Mouse (Mus musculus): ENCODE data around the gene Dync2li1. TPM values are rescaled to one million over a fixed set of nuclear protein-coding genes. Genes with fewer than 3 reads are reported as not detected.

The Dync2li1 gene
- polyA plus RNA-seq, 1 experiment from 2014 or later, result 11.9 TPM

- Histone ChIP-seq H3K9ac (no peak overlapping the region), H3K27me3 (replicated peaks) (no peaks in the 10 kb centered on the region), H3K4me3 (no peak overlapping the region), H3K27ac (replicated peaks) (no peak overlapping the region), H3K4me1 (peaks cover 33% of the 10 kb centered on the region), H3K9me3 (no peaks in the 10 kb centered on the region), H3K36me3 (no peaks in the 10 kb centered on the region), H3K4me2 (no peak overlapping the region)
- ATAC-seq (ENCODE audit: extremely low read depth, insufficient number of reproducible peaks, low FRiP score, low TSS enrichment), result no peak
- WGBS, result 72% methylated on average over 4 of the region's 4 CpGs
Observed at GRCm38 (mm10) chr17:84647630-84648029, 21.3 kb downstream of the Dync2li1 start.

DNA sequence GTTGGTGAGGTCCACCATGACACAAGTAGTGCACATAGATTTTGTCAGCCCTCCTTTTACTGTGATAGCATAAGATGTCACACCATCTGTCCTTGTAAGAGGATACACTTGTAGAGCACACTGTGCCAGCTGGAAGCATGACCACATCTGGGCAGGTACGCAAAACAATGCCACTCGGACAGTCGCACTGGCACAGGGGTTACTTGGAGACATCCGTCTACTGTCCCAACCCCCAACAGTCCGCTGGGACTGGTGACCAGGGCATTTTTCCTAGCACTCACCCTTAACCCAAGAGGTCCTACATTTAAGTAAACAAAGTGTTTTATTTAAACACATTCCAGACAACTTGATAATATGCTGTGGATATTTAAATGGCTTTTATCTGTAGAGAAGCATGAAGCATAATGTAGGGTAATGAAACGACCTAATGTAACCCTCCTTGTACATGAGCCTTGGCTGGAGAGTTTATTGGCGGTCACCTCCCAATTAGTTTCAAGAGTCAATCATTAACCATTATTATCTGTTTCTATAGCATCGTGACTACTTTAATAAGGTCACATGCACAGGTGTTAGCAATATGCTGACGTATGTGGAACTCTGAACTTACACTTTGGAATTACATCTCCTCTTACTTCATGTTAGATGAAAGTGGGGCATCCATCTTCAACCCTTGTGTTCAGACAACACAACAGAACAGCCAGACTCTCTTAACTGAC lies 24.2 kb downstream of the Dync2li1 start:
- no peak overlapping the region for H3K4me2 ChIP-seq
- WGBS, result 87% methylated on average over 9 of the region's 9 CpGs

DNA sequence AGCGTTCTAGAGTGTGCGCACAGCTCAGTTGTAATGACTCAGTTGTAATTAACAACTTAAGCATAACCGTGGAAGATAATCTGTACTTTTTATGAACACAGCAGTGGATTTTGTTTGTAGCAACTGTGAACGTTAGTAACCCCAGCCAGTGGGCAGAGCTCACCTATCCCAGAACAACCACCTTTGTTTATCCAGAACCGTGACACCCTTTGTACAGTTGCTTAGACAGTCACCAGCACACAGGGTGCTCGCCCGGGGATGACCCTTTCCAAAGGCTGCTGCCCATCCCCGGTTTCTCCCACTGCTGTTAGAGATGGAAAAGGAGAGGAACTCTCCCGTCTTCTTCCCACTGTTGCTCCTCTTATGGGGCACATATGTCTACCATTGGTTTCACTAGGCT lies 27.2 kb downstream of the Dync2li1 start:
- Histone ChIP-seq H3K4me2 (no peak overlapping the region), H3K27me3 (replicated peaks) (no peaks in the 10 kb centered on the region), H3K4me3 (no peak overlapping the region), H3K27ac (replicated peaks) (no peak overlapping the region), H3K9me3 (no peaks in the 10 kb centered on the region), H3K4me1 (peaks cover 4% of the 10 kb centered on the region), H3K9ac (no peak overlapping the region), H3K36me3 (no peaks in the 10 kb centered on the region)
- WGBS, result 85% methylated on average over 9 of the region's 9 CpGs
- ATAC-seq (ENCODE audit: extremely low read depth, insufficient number of reproducible peaks, low FRiP score, low TSS enrichment), result no peak

More for the DNA sequence above, 24.2 kb downstream of the Dync2li1 start:
- no peak overlapping the region for H3K27ac ChIP-seq (replicated peaks)
- H3K4me1 ChIP-seq, result peaks cover 8% of the 10 kb centered on the region
- H3K36me3 ChIP-seq, result no peaks in the 10 kb centered on the region
- H3K9me3 ChIP-seq, result no peaks in the 10 kb centered on the region
- no peak for ATAC-seq (ENCODE audit: extremely low read depth, insufficient number of reproducible peaks, low FRiP score, low TSS enrichment)
- H3K9ac ChIP-seq, result no peak overlapping the region
- no peak overlapping the region for H3K4me3 ChIP-seq
- H3K27me3 ChIP-seq (replicated peaks), result no peaks in the 10 kb centered on the region

DNA sequence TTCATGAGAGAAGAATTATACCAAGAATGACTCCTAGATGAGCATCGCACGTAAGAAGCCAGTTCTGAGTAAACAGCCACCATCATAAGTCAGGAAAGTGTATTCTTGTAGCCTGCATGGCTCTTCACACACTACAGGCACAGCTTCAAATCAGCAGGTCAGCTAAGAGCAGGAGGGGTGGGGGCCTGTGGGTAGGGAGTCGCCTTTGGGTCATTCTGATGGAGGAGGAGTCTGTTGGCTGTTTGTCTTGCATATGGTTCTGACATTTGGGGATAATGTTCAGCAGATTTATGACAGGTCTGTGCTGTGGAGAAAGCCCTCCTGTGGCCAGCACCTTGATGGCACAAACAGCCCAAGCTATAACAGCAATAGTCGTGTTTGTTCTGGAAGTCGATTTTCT lies 29.9 kb downstream of the Dync2li1 start:
- 71% methylated on average over 5 of the region's 5 CpGs for WGBS
- Histone ChIP-seq H3K9me3 (no peaks in the 10 kb centered on the region), H3K36me3 (no peaks in the 10 kb centered on the region), H3K4me2 (no peak overlapping the region), H3K4me1 (peaks cover 4% of the 10 kb centered on the region), H3K4me3 (no peak overlapping the region), H3K27me3 (replicated peaks) (no peaks in the 10 kb centered on the region), H3K9ac (no peak overlapping the region), H3K27ac (replicated peaks) (no peak overlapping the region)
- no peak for ATAC-seq (ENCODE audit: extremely low read depth, insufficient number of reproducible peaks, low FRiP score, low TSS enrichment)

DNA sequence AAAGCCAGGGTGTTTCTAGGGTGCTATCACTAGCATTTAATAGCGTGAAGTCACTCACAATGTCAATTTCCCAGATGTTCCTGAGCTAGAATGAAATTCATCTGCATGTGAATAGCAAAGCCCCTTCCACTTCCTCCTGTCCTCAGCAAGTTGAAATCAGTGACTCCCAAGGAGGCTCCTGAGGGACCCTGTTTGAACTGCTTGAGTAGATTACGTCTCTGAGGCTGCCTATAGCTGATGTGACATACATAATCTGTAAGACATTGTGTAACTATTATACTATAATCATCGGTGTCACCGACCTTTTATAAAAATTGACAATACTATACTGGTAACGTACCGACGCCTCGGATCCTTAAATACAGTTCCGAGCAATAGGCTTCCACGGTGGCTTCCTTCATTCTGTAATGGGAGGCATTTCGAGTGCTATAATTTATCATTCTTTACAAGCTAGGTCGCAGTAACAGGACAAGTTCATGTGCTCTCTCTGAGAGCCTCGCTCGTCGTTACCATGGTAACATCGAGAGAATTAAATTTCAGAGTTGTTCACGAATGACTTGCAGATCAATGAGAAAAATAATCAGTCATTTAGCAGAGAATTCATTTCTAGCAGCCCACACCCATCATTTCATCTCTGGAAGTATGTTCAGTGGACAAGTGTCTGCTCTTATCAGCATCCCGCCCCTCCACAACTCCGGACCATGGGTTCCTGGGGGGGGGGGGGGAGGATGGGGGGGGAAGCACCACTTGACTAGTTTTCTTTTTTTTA lies 30.5 kb downstream of the Dync2li1 start:
- H3K27me3 ChIP-seq (replicated peaks), result no peaks in the 10 kb centered on the region
- no peak overlapping the region for H3K4me2 ChIP-seq
- H3K9me3 ChIP-seq, result no peaks in the 10 kb centered on the region
- ATAC-seq (ENCODE audit: extremely low read depth, insufficient number of reproducible peaks, low FRiP score, low TSS enrichment), result no peak
- no peak overlapping the region for H3K9ac ChIP-seq
- H3K36me3 ChIP-seq, result no peaks in the 10 kb centered on the region
- H3K4me3 ChIP-seq, result no peak overlapping the region
- WGBS, result 74% methylated on average over 19 of the region's 19 CpGs
- H3K4me1 ChIP-seq, result 0 out of 2 replicates have a peak, but pooled peaks cover 3% of the 10 kb centered on the region
- H3K27ac ChIP-seq (replicated peaks), result no peak overlapping the region

- Histone ChIP-seq H3K4me1 (0 out of 2 replicates have a peak, but pooled peaks cover 6% of the 10 kb centered on the region), H3K9me3 (no peaks in the 10 kb centered on the region), H3K27me3 (replicated peaks) (no peaks in the 10 kb centered on the region), H3K4me2 (no peak overlapping the region), H3K27ac (replicated peaks) (no peak overlapping the region), H3K4me3 (no peak overlapping the region), H3K9ac (no peak overlapping the region), H3K36me3 (no peaks in the 10 kb centered on the region)
- ATAC-seq (ENCODE audit: extremely low read depth, insufficient number of reproducible peaks, low FRiP score, low TSS enrichment), result no peak
- WGBS, result 77% methylated on average over 3 of the region's 3 CpGs
Observed at GRCm38 (mm10) chr17:84657422-84657732, 31.1 kb downstream of the Dync2li1 start.

GRCm38 (mm10) chr17:84657782-84658181 lies 31.5 kb downstream of the Dync2li1 start:
- WGBS, result 74% methylated on average over 7 of the region's 7 CpGs

GRCm38 (mm10) chr17:84658195-84658594 lies 31.9 kb downstream of the Dync2li1 start:
- no peak overlapping the region for H3K4me2 ChIP-seq
- no peaks in the 10 kb centered on the region for H3K9me3 ChIP-seq
- WGBS, result 36% methylated on average over 5 of the region's 5 CpGs
- no peak overlapping the region for H3K4me3 ChIP-seq
- H3K27ac ChIP-seq (replicated peaks), result no peak overlapping the region
- no peak for ATAC-seq (ENCODE audit: extremely low read depth, insufficient number of reproducible peaks, low FRiP score, low TSS enrichment)
- H3K27me3 ChIP-seq (replicated peaks), result no peaks in the 10 kb centered on the region
- H3K9ac ChIP-seq, result no peak overlapping the region
- 0 out of 2 replicates have a peak, but pooled peaks cover 6% of the 10 kb centered on the region for H3K4me1 ChIP-seq
- H3K36me3 ChIP-seq, result no peaks in the 10 kb centered on the region

More at GRCm38 (mm10) chr17:84657782-84658181, 31.5 kb downstream of the Dync2li1 start:
- H3K27ac ChIP-seq (replicated peaks), result no peak overlapping the region
- H3K27me3 ChIP-seq (replicated peaks), result no peaks in the 10 kb centered on the region
- no peaks in the 10 kb centered on the region for H3K36me3 ChIP-seq
- H3K9me3 ChIP-seq, result no peaks in the 10 kb centered on the region
- no peak overlapping the region for H3K4me3 ChIP-seq
- no peak for ATAC-seq (ENCODE audit: extremely low read depth, insufficient number of reproducible peaks, low FRiP score, low TSS enrichment)
- H3K4me2 ChIP-seq, result no peak overlapping the region
- no peak overlapping the region for H3K9ac ChIP-seq
- 0 out of 2 replicates have a peak, but pooled peaks cover 6% of the 10 kb centered on the region for H3K4me1 ChIP-seq

GRCm38 (mm10) chr17:84658951-84659350 lies 32.7 kb downstream of the Dync2li1 start:
- WGBS, result 76% methylated on average over 8 of the region's 8 CpGs
- no peaks in the 10 kb centered on the region for H3K9me3 ChIP-seq

DNA sequence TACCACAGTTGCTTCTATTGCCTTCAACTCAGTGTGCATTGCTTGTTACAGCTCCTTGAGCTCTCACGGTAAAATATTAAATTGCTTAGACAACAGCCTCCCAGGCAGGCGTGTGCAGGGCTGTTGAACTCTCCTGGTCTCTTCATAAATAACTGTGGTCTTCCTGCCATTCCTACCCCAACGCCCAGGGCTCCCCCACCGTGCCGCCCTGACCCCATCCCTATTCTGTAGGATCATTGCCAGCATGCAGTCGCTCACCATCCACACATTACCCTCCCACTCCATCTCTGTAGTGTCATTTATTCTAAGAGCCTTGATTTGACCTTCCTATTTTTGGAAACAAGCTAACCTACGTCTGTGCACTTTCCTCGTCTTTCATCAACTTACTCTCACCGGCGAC lies 38.8 kb downstream of the Dync2li1 start:
- 31% methylated on average over 10 of the region's 10 CpGs for WGBS
- Histone ChIP-seq H3K9ac (no peak overlapping the region), H3K9me3 (no peaks in the 10 kb centered on the region), H3K4me1 (peaks cover 19% of the 10 kb centered on the region), H3K4me3 (no peak overlapping the region), H3K27ac (replicated peaks) (no peak overlapping the region), H3K4me2 (peak overlapping the region; percentile 11; the same call in 1 of the 2 replicates), H3K36me3 (no peaks in the 10 kb centered on the region), H3K27me3 (replicated peaks) (no peaks in the 10 kb centered on the region)
- ATAC-seq (ENCODE audit: extremely low read depth, insufficient number of reproducible peaks, low FRiP score, low TSS enrichment), result no peak

More at GRCm38 (mm10) chr17:84658951-84659350, 32.7 kb downstream of the Dync2li1 start:
- ATAC-seq (ENCODE audit: extremely low read depth, insufficient number of reproducible peaks, low FRiP score, low TSS enrichment), result no peak
- Histone ChIP-seq H3K27me3 (replicated peaks) (no peaks in the 10 kb centered on the region), H3K9ac (no peak overlapping the region), H3K4me3 (no peak overlapping the region), H3K36me3 (no peaks in the 10 kb centered on the region), H3K4me1 (0 out of 2 replicates have a peak, but pooled peaks cover 6% of the 10 kb centered on the region), H3K4me2 (no peak overlapping the region), H3K27ac (replicated peaks) (no peak overlapping the region)

- Histone ChIP-seq H3K9me3 (no peaks in the 10 kb centered on the region), H3K27me3 (replicated peaks) (no peaks in the 10 kb centered on the region), H3K4me1 (peaks cover 19% of the 10 kb centered on the region), H3K27ac (replicated peaks) (no peak overlapping the region), H3K4me2 (no peak overlapping the region), H3K36me3 (no peaks in the 10 kb centered on the region), H3K9ac (no peak overlapping the region), H3K4me3 (no peak overlapping the region)
- 37% methylated on average over 9 of the region's 9 CpGs for WGBS
- ATAC-seq (ENCODE audit: extremely low read depth, insufficient number of reproducible peaks, low FRiP score, low TSS enrichment), result no peak
Observed at GRCm38 (mm10) chr17:84665691-84666090, 39.4 kb downstream of the Dync2li1 start.
